Mouse (Mus musculus) ES-Bruce4 (cell line): ENCODE data around the gene Polg2. TPM values are rescaled to one million over a fixed set of nuclear protein-coding genes. Genes with fewer than 3 reads are reported as not detected.

Experiments used
- H3K27ac ChIP-seq: 2 replicates; pipeline ENCODE4 v1.5.1; 2012; ENCODE audit warnings: low read length, inconsistent platforms; ENCODE audit not compliant: insufficient read depth
- H3K27me3 ChIP-seq: 2 replicates; pipeline ENCODE4 v1.6.1; 2012; ENCODE audit warnings: mild to moderate bottlenecking, low read length, inconsistent platforms; ENCODE audit not compliant: control insufficient read depth, poor library complexity, insufficient read depth, severe bottlenecking
- H3K36me3 ChIP-seq: 2 replicates; pipeline ENCODE4 v1.6.1; 2012; ENCODE audit warnings: inconsistent platforms, mild to moderate bottlenecking, low read length, moderate library complexity; ENCODE audit not compliant: control insufficient read depth, poor library complexity, insufficient read depth, severe bottlenecking
- H3K4me1 ChIP-seq: one replicate; pipeline ENCODE4 v1.8.1; 2011; ENCODE audit warnings: low read length; ENCODE audit not compliant: control insufficient read depth, insufficient read depth
- H3K4me3 ChIP-seq: 2 replicates; pipeline ENCODE4 v1.5.1; 2011; ENCODE audit warnings: low read depth, mild to moderate bottlenecking, low read length
- H3K9ac ChIP-seq: 2 replicates; pipeline ENCODE4 v1.6.1; 2012; ENCODE audit warnings: low read depth, mild to moderate bottlenecking, inconsistent platforms; ENCODE audit not compliant: poor library complexity, severe bottlenecking
- H3K9me3 ChIP-seq: replicated peaks from 2 replicates; pipeline ENCODE4 v1.6.1; 2012; ENCODE audit warnings: mild to moderate bottlenecking, low read length, inconsistent platforms; ENCODE audit not compliant: control insufficient read depth, poor library complexity, insufficient read depth, severe bottlenecking
- CTCF ChIP-seq: IDR thresholded peaks from one replicate; pipeline ENCODE4 v1.8.1; 2011; ENCODE audit warnings: low read depth, low read length
- EP300 ChIP-seq: IDR thresholded peaks from 2 replicates; pipeline ENCODE4 v1.6.1; 2011; ENCODE audit warnings: low read depth, low read length; ENCODE audit not compliant: insufficient read depth
- POLR2A ChIP-seq: IDR thresholded peaks from one replicate; pipeline ENCODE4 v1.8.1; 2011; ENCODE audit warnings: low read length; ENCODE audit not compliant: insufficient read depth
- polyA plus RNA-seq: library from polyadenylated mRNA; stranded (reverse); fragments of >200 nt; gene quantifications from 2 replicates; pipeline ENCODE4 v1.2.4, GENCODE M21; 2011; ENCODE audit warnings: low read depth; ENCODE audit not compliant: missing spikeins, insufficient read depth, insufficient read length

Gene Polg2
- polyA plus RNA-seq, 1 experiment: 12.3 TPM

- Histone ChIP-seq H3K36me3 (no peaks in the 10 kb centered on the region), H3K4me1 (no peaks in the 10 kb centered on the region), H3K4me3 (no peak overlapping the region), H3K27me3 (no peaks in the 10 kb centered on the region), H3K9ac (0 out of 2 replicates have a peak overlapping the region, but pooled peaks have one; percentile 51), H3K27ac (no peak overlapping the region), H3K9me3 (0 out of 2 replicates have a peak, but pooled peaks cover 3% of the 10 kb centered on the region)
- TF ChIP-seq EP300 (no peak), POLR2A (no peak), CTCF (no peak)
Observed at GRCm38 (mm10) chr11:106720379-106720778, 59.0 kb downstream of the Polg2 start.

Other genes with a start within 250 kb of the Polg2 start
- 28.8 and 31.3 TPM in 2 replicates for gene Tex2, start 166.1 kb downstream of the Polg2 start, polyA plus RNA-seq
- 21.6 and 24.3 TPM in 2 replicates for gene Pecam1, start 28.9 kb downstream of the Polg2 start, polyA plus RNA-seq
- 0.40 and 1.2 TPM in 2 replicates for gene Milr1, start 28.3 kb downstream of the Polg2 start, polyA plus RNA-seq
- 910 and 946 TPM in 2 replicates for gene Ddx5, start 9.6 kb upstream of the Polg2 start, polyA plus RNA-seq
- gene Cep95, start 9.7 kb upstream of the Polg2 start, polyA plus RNA-seq: 29.5 and 30.6 TPM in 2 replicates
- 50.1 and 50.2 TPM in 2 replicates for gene Smurf2, start 141.2 kb upstream of the Polg2 start, polyA plus RNA-seq
- 487 and 560 TPM in 2 replicates for gene Kpna2, start 220.0 kb upstream of the Polg2 start, polyA plus RNA-seq
- gene 1810010H24Rik, start 246.1 kb upstream of the Polg2 start, polyA plus RNA-seq: 1.4 and 3.0 TPM in 2 replicates